Mouse (Mus musculus) urinary bladder, postnatal 0 days (tissue): Measurements from ENCODE around the gene Gm40460. TPM values are rescaled to one million over a fixed set of nuclear protein-coding genes. Genes with fewer than 3 reads are reported as not detected.

Source experiments
- polyA plus RNA-seq: library from polyadenylated mRNA; unstranded; fragments of >200 nt; fragmentation: Nextera tagmentation; extraction: Ambion mirVana; gene quantifications from 2 replicates; pipeline ENCODE4 v1.2.1, GENCODE M21; 2015

Gene Gm40460
- not detected in 2 replicates for polyA plus RNA-seq

DNA sequence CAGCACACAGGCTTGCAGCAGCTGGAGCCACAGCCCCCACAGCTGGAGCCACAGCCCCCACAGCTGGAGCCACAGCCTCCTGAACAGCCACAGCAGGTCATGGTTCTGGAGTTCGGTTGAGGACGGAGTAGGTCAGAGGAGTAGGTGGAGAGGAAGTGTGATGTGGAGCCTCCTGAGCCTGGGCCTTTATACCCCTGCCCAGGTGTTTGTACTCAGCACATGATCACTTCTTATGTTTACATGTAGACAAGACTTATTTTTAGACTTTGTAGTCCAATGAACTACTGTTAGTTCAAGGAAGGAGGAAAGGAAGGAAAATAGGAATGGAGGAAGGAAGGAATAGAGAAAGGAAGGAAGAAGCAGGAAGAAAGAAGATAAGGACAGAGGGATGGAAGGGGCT is at the start of gene Gm40460:
Gene Gm40460, minus strand, starts transcription at position 101 of the 400 bp plus-strand sequence.

DNA sequence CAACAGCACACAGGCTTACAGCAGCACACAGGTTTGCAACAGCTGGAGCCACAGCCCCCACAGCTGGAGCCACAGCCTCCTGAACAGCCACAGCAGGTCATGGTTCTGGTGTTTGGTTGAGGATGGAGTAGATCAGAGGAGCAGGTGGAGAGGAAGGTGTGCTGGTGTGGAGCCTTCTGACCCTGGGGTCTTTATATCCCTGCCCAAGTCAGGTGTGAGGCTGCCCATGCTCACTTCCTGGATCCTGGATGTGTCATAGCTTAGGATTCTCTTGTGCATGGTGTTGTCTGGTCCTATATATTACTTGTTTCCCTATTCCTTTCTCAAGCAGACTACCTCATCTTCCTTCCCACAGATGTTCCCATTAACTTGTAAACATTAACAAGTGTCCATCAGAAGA is 33.4 kb upstream of the Gm40460 start, which contains the start of gene Gm4559:
Gene Gm4559, minus strand, starts transcription at position 101 of the 400 bp plus-strand sequence.

DNA sequence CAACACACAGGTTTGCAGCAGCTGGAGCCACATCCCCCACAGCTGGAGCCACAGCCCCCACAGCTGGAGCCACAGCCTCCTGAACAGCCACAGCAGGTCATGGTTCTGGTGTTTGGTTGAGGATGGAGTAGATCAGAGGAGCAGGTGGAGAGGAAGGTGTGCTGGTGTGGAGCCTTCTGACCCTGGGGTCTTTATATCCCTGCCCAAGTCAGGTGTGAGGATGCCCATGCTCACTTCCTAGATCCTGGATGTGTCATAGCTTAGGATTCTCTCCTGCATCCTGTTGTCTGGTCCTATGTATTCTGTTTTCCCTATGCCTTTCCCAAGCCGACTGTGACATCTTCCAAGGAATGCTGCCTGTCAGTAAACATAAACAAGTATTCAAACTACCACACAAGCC is 17.4 kb upstream of the Gm40460 start, which contains the start of gene Gm2431:
Gene Gm2431, minus strand, starts transcription at position 101 of the 400 bp plus-strand sequence.

DNA sequence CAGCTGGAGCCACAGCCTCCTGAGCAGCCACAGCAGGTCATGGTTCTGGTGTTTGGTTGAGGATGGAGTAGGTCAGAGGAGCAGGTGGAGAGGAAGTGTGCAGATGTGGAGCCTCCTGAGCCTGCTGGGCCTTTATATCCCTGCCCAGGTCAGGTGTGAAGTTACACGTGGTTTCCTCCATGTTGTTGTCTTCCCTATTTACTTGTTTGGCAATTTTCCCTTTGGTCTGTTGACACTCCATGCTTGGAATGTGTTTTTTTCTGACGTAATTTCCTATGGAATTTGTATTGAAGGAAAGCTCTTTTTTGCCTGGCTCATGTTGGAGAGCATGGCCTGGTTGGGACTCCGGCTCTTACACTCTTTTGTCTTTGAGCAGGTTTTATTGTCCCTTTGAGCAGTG is 11.0 kb downstream of the Gm40460 start, which contains the start of gene Krtap5-5:
Gene Krtap5-5, minus strand, starts transcription at position 101 of the 400 bp plus-strand sequence.

DNA sequence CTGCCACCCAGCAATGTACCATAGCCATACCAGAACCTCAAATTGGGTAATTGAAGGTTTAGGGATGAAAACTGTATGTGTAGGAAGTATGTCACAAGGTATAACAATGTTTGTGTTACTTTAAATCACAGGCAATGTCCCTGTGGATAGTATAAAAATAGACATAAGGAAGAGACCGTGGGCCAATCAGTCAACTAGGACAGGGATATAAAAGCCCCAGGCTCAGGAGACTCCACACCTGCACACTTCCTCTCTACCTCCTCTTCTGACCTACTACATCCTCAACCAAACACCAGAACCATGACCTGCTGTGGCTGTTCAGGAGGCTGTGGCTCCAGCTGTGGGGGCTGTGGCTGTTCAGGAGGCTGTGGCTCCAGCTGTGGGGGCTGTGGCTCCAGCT is 29.3 kb downstream of the Gm40460 start, which contains the start of gene Gm7579:
Gene Gm7579, plus strand, starts transcription at position 301 of the 400 bp plus-strand sequence.

DNA sequence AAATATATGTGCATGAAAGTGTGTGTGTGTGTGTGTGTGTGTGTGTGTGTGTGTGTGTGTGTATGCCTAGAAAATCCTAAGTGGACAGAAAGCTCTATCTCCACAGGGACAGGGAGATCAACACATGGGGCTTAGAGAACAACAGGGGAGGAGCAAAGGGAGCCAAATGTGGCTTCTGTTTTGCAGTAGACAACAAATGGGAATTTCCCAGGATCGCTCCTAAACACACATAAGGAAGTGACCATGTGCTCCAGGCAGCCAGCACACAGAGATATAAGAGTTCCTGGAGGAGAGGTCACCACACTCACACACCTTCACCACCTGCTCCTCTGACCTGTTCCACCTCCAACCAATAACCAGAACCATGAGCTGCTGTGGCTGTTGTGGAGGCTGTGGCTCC is 39.8 kb downstream of the Gm40460 start, which contains the start of gene Krtap5-3:
Gene Krtap5-3, plus strand, starts transcription at position 301 of the 400 bp plus-strand sequence.

Other genes starting within 250 kb of the Gm40460 start
- gene Mob2, start 180.0 kb downstream of the Gm40460 start, polyA plus RNA-seq = 57.5 and 64.2 TPM in 2 replicates
- gene Dusp8, start 145.2 kb downstream of the Gm40460 start, polyA plus RNA-seq = 3.4 and 6.9 TPM in 2 replicates
- not detected in 2 replicates for gene Gm45618, start 120.3 kb downstream of the Gm40460 start, polyA plus RNA-seq
- not detected in 2 replicates for gene Gm39115, start 105.0 kb downstream of the Gm40460 start, polyA plus RNA-seq
- not detected in 2 replicates for gene Gm45337, start 96.5 kb downstream of the Gm40460 start, polyA plus RNA-seq
- not detected in 2 replicates for gene Gm29735, start 84.0 kb downstream of the Gm40460 start, polyA plus RNA-seq
- gene Gm4553, start 75.3 kb downstream of the Gm40460 start, polyA plus RNA-seq = not detected in 2 replicates
- not detected in 2 replicates for gene Krtap5-2, start 65.1 kb downstream of the Gm40460 start, polyA plus RNA-seq
- gene Gm10153, start 50.7 kb downstream of the Gm40460 start, polyA plus RNA-seq = not detected in 2 replicates
- not detected in 2 replicates for gene Krtap5-3, start 39.7 kb downstream of the Gm40460 start, polyA plus RNA-seq
- not detected in 2 replicates for gene Gm7579, start 29.2 kb downstream of the Gm40460 start, polyA plus RNA-seq
- gene Krtap5-5, start 11.1 kb downstream of the Gm40460 start, polyA plus RNA-seq = not detected in 2 replicates
- not detected in 2 replicates for gene Gm2431, start 17.3 kb upstream of the Gm40460 start, polyA plus RNA-seq
- not detected in 2 replicates for gene Gm4559, start 33.3 kb upstream of the Gm40460 start, polyA plus RNA-seq
- gene Krtap5-1, start 56.0 kb upstream of the Gm40460 start, polyA plus RNA-seq = not detected in 2 replicates
- gene Krtap5-4, start 62.5 kb upstream of the Gm40460 start, polyA plus RNA-seq = not detected in 2 replicates
- 41.4 and 42.9 TPM in 2 replicates for gene Ifitm10, start 132.7 kb upstream of the Gm40460 start, polyA plus RNA-seq
- gene Gm49369, start 141.6 kb upstream of the Gm40460 start, polyA plus RNA-seq = not detected in 2 replicates
- gene Ctsd, start 147.0 kb upstream of the Gm40460 start, polyA plus RNA-seq = 581 and 830 TPM in 2 replicates
- gene Syt8, start 193.8 kb upstream of the Gm40460 start, polyA plus RNA-seq = 102 and 108 TPM in 2 replicates
- gene Tnni2, start 200.7 kb upstream of the Gm40460 start, polyA plus RNA-seq = 12.2 and 17.3 TPM in 2 replicates
- gene Lsp1, start 219.7 kb upstream of the Gm40460 start, polyA plus RNA-seq = 337 and 345 TPM in 2 replicates